Mouse (Mus musculus): Measurements from ENCODE around the gene Amdhd1. TPM values are rescaled to one million over a fixed set of nuclear protein-coding genes. Genes with fewer than 3 reads are reported as not detected.

Amdhd1 gene
- polyA plus RNA-seq, 1 experiment from 2014 or later: not detected

Other genes with a start within 250 kb of the Amdhd1 start
- 4.4 and 8.8 TPM in 2 replicates for gene Elk3, start 228.9 kb downstream of the Amdhd1 start, polyA plus RNA-seq (2014; fragmentation: Nextera tagmentation; extraction: Ambion mirVana)
- 73.0 and 99.3 TPM in 2 replicates for gene Lta4h, start 86.6 kb downstream of the Amdhd1 start, polyA plus RNA-seq (2014; fragmentation: Nextera tagmentation; extraction: Ambion mirVana)
- 0.27 TPM in 1 of 2 replicates, not detected in the other for gene Hal, start 51.3 kb downstream of the Amdhd1 start, polyA plus RNA-seq (2014; fragmentation: Nextera tagmentation; extraction: Ambion mirVana)
- 0.34 and 0.53 TPM in 2 replicates for gene Ccdc38, start 599 bp upstream of the Amdhd1 start, polyA plus RNA-seq (2014; fragmentation: Nextera tagmentation; extraction: Ambion mirVana)
- 75.9 and 87.0 TPM in 2 replicates for gene Snrpf, start 49.7 kb upstream of the Amdhd1 start, polyA plus RNA-seq (2014; fragmentation: Nextera tagmentation; extraction: Ambion mirVana)
- 0.86 and 2.0 TPM in 2 replicates for gene Ntn4, start 100.6 kb upstream of the Amdhd1 start, polyA plus RNA-seq (2014; fragmentation: Nextera tagmentation; extraction: Ambion mirVana)